Mouse (Mus musculus): ENCODE data around the gene Elane. TPM values are rescaled to one million over a fixed set of nuclear protein-coding genes. Genes with fewer than 3 reads are reported as not detected.
A peak's percentile ranks its signal among the peaks of the same experiment; 100 is the strongest.

Gene Elane
- polyA plus RNA-seq, 1 experiment: not detected

GRCm38 (mm10) chr10:79912412-79912811, 26.4 kb downstream of the Elane start:
- H3ac ChIP-seq (ENCODE audit: control insufficient read depth, insufficient read length): no peak overlapping the region
- H3K4me2 ChIP-seq (ENCODE audit: low read depth): no peak overlapping the region
- H3K4me3 ChIP-seq: no peak overlapping the region
- TF ChIP-seq MAX (IDR thresholded peaks at IDR 0.05; ENCODE audit: low read depth) (no peak), MYOD1 (IDR thresholded peaks at IDR 0.05; ENCODE audit: control insufficient read depth in 1 of 3, insufficient read length in 2 of 3, low read depth in 2 of 3) (no peak), USF1 (IDR thresholded peaks at IDR 0.05; ENCODE audit: low read depth) (no peak), TCF3 (IDR thresholded peaks at IDR 0.05; ENCODE audit: insufficient read length, low read depth) (no peak), SRF (IDR thresholded peaks at IDR 0.05; ENCODE audit: control insufficient read depth, insufficient read length, low read depth) (no peak), TCF12 (IDR thresholded peaks at IDR 0.05; ENCODE audit: insufficient read depth, poor library complexity, severe bottlenecking) (no peak), POLR2AphosphoS2 (IDR thresholded peaks at IDR 0.05; ENCODE audit: insufficient read length, low read depth) (no peak), MYOG (IDR thresholded peaks at IDR 0.05; ENCODE audit: control insufficient read depth in 1 of 3, insufficient read depth in 1 of 3, insufficient read length in 2 of 3, low read depth in 2 of 3) (no peak), E2F4 (IDR thresholded peaks at IDR 0.05; ENCODE audit: insufficient read depth) (no peak), REST (IDR thresholded peaks at IDR 0.05; ENCODE audit: insufficient read depth, insufficient read length) (no peak), CEBPB (IDR thresholded peaks at IDR 0.05; ENCODE audit: insufficient read depth, poor library complexity, severe bottlenecking) (no peak), POLR2A (IDR thresholded peaks at IDR 0.05; ENCODE audit: insufficient read length, low read depth) (no peak)
- no peaks in the 10 kb centered on the region for H3K36me3 ChIP-seq (ENCODE audit: control insufficient read depth, insufficient read depth)
- no peaks in the 10 kb centered on the region for H3K27me3 ChIP-seq (ENCODE audit: control insufficient read depth, insufficient read depth, insufficient read length)
- H3K79me2 ChIP-seq (ENCODE audit: control insufficient read depth, insufficient read depth): peaks cover 16% of the 10 kb centered on the region

- no peak overlapping the region for H3ac ChIP-seq (ENCODE audit: control insufficient read depth, insufficient read length)
- H3K36me3 ChIP-seq (ENCODE audit: control insufficient read depth, insufficient read depth): no peaks in the 10 kb centered on the region
- peaks cover 14% of the 10 kb centered on the region for H3K27me3 ChIP-seq (ENCODE audit: control insufficient read depth, insufficient read depth, insufficient read length)
- H3K79me2 ChIP-seq (ENCODE audit: control insufficient read depth, insufficient read depth): peaks cover 16% of the 10 kb centered on the region
- no peak overlapping the region for H3K4me2 ChIP-seq (ENCODE audit: low read depth)
- no peak overlapping the region for H3K4me3 ChIP-seq
- TF ChIP-seq SRF (IDR thresholded peaks at IDR 0.05; ENCODE audit: control insufficient read depth, insufficient read length, low read depth): no peak
- TF ChIP-seq MYOD1 (IDR thresholded peaks at IDR 0.05; ENCODE audit: control insufficient read depth in 1 of 3, insufficient read length in 2 of 3, low read depth in 2 of 3): no peak
- TF ChIP-seq REST (IDR thresholded peaks at IDR 0.05; ENCODE audit: insufficient read depth, insufficient read length): no peak
- no peak for TF ChIP-seq POLR2AphosphoS2 (IDR thresholded peaks at IDR 0.05; ENCODE audit: insufficient read length, low read depth)
- TF ChIP-seq E2F4 (IDR thresholded peaks at IDR 0.05; ENCODE audit: insufficient read depth): no peak
- no peak for TF ChIP-seq TCF12 (IDR thresholded peaks at IDR 0.05; ENCODE audit: insufficient read depth, poor library complexity, severe bottlenecking)
- TF ChIP-seq CEBPB (IDR thresholded peaks at IDR 0.05; ENCODE audit: insufficient read depth, poor library complexity, severe bottlenecking): no peak
- no peak for TF ChIP-seq USF1 (IDR thresholded peaks at IDR 0.05; ENCODE audit: low read depth)
Measured at GRCm38 (mm10) chr10:79914131-79914947, 28.3 kb downstream of the Elane start.

GRCm38 (mm10) chr10:79914948-79915596, 29.0 kb downstream of the Elane start:
- H3K36me3 ChIP-seq (ENCODE audit: control insufficient read depth, insufficient read depth): no peaks in the 10 kb centered on the region
- peaks cover 14% of the 10 kb centered on the region for H3K27me3 ChIP-seq (ENCODE audit: control insufficient read depth, insufficient read depth, insufficient read length)
- TF ChIP-seq MAX (IDR thresholded peaks at IDR 0.05; ENCODE audit: low read depth) (no peak), CEBPB (IDR thresholded peaks at IDR 0.05; ENCODE audit: insufficient read depth, poor library complexity, severe bottlenecking) (no peak), SRF (IDR thresholded peaks at IDR 0.05; ENCODE audit: control insufficient read depth, insufficient read length, low read depth) (no peak), TCF12 (IDR thresholded peaks at IDR 0.05; ENCODE audit: insufficient read depth, poor library complexity, severe bottlenecking) (no peak), MYOG (IDR thresholded peaks at IDR 0.05; ENCODE audit: control insufficient read depth in 1 of 3, insufficient read depth in 1 of 3, insufficient read length in 2 of 3, low read depth in 2 of 3) (no peak), REST (IDR thresholded peaks at IDR 0.05; ENCODE audit: insufficient read depth, insufficient read length) (no peak), TCF3 (IDR thresholded peaks at IDR 0.05; ENCODE audit: insufficient read length, low read depth) (no peak), USF1 (IDR thresholded peaks at IDR 0.05; ENCODE audit: low read depth) (no peak)
- H3K4me3 ChIP-seq: no peak overlapping the region
- peak overlapping the region; percentile 91 for H3K4me2 ChIP-seq (ENCODE audit: low read depth)
- no peak overlapping the region for H3ac ChIP-seq (ENCODE audit: control insufficient read depth, insufficient read length)
- peaks cover 16% of the 10 kb centered on the region for H3K79me2 ChIP-seq (ENCODE audit: control insufficient read depth, insufficient read depth)

DNA sequence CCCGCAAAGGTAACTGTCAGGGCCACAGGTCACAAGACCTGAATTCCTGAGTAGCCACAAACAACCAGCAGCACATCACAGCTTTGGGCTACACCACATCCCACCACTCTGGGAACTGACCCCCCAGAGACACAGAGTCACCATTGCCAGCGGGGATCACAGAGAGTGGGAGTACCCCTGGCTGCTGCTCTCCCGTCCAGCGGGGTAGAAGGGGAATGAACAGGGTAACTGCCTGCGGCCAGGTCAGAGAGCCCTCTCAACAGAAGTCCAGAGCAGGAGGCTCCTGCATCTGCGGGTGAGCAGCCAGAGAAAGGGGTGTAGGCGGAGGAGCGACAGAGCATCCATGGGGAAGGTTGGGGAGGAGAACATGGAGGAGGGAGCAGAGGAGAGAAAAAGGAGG, 30.0 kb downstream of the Elane start:
- Histone ChIP-seq H3ac (ENCODE audit: control insufficient read depth, insufficient read length) (peak overlapping the region; percentile 37), H3K36me3 (ENCODE audit: control insufficient read depth, insufficient read depth) (no peaks in the 10 kb centered on the region), H3K4me2 (ENCODE audit: low read depth) (peak overlapping the region; percentile 91), H3K27me3 (ENCODE audit: control insufficient read depth, insufficient read depth, insufficient read length) (peaks cover 24% of the 10 kb centered on the region), H3K79me2 (ENCODE audit: control insufficient read depth, insufficient read depth) (peaks cover 16% of the 10 kb centered on the region), H3K4me3 (peak overlapping the region; percentile 84)
- TF ChIP-seq CEBPB (IDR thresholded peaks at IDR 0.05; ENCODE audit: insufficient read depth, poor library complexity, severe bottlenecking) (no peak), POLR2A (IDR thresholded peaks at IDR 0.05; ENCODE audit: insufficient read length, low read depth) (no peak), E2F4 (IDR thresholded peaks at IDR 0.05; ENCODE audit: insufficient read depth) (no peak), SRF (IDR thresholded peaks at IDR 0.05; ENCODE audit: control insufficient read depth, insufficient read length, low read depth) (no peak), USF1 (IDR thresholded peaks at IDR 0.05; ENCODE audit: low read depth) (no peak), MAX (IDR thresholded peaks at IDR 0.05; ENCODE audit: low read depth) (no peak), POLR2AphosphoS2 (IDR thresholded peaks at IDR 0.05; ENCODE audit: insufficient read length, low read depth) (no peak), TCF3 (IDR thresholded peaks at IDR 0.05; ENCODE audit: insufficient read length, low read depth) (no peak), MYOG (IDR thresholded peaks at IDR 0.05; ENCODE audit: control insufficient read depth in 1 of 3, insufficient read depth in 1 of 3, insufficient read length in 2 of 3, low read depth in 2 of 3) (no peak), MYOD1 (IDR thresholded peaks at IDR 0.05; ENCODE audit: control insufficient read depth in 1 of 3, insufficient read length in 2 of 3, low read depth in 2 of 3) (no peak), TCF12 (IDR thresholded peaks at IDR 0.05; ENCODE audit: insufficient read depth, poor library complexity, severe bottlenecking) (no peak), REST (IDR thresholded peaks at IDR 0.05; ENCODE audit: insufficient read depth, insufficient read length) (no peak)
